Mouse (Mus musculus) embryo, embryonic 10.5 days (tissue): ENCODE measurements around the gene Ear10.
"Not testable (repeated sequence)": the region's sequence is repeated elsewhere in the genome, so short reads cannot be mapped to it uniquely, and the experiment has no call there.

Experiments
- DNase-seq: peaks from one replicate; pipeline ENCODE4 v3.0.0-alpha.2; 2015; ENCODE audit warnings: low spot score

Gene Ear10

DNA sequence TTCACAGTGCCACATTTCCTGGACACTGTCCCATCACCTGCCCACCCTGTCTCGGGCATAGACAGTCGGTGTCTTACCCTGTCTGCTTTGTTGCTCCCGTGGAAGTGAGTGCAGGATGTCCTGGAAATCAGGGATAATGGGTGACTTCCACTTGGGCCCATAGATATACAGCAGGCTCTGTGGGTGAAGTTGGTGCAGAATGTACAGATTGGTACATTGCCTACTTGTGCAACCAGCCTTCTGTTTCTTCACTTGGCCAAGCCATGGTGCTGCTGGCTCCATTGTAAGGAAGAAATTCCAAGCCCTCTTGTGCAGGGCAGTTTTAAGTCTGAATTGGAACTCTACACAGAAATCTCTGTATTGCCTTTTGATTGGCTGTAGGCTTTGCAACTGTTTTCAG lies at the start of gene Ear10:
Gene Ear10 (minus strand): TSS at position 101 of the 400 bp plus-strand sequence.
- not testable (repeated sequence) for DNase-seq

DNA sequence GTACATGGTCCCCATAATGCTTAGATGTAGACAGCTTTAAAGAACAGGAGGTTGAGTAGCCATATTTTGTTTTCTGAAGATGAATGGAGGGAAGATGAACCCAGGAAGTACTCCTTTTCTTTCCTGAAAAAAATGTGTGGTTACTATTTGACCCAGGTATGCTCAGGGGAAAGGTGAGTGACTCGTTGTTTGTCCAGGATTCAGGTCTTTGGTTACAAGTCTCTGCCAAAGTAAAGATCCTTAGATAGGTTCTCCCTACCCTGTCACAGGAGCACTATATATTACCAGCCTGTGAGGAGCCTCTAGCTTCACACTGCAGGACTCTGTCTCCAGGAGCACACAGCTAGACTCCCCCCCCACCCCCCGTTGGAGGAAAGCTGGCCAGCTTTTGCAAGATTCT lies 33.4 kb upstream of the Ear10 start, which contains the start of gene Ang5:
Gene Ang5 (plus strand): TSS at position 301 of the 400 bp plus-strand sequence.
- DNase-seq = not testable (repeated sequence)

DNA sequence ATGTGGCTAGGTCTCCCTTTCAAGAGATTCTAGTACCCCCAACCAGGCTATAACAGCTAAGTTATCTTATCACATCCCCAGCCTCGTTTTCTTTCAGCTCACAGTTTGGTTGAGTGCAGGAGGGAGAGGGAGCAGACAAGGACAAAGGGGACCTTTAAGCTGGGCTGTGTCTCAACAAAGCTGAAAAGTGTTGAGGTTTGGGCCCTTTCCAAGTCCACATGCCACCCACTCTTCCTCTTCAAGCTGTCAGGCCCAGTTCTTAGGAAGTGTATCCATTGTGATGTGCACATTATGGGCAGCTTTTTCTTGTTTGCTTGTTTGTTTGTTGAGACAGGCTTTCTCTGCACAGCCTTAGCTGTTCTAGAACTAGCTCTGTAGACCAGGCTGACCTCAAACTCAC lies 31.7 kb upstream of the Ear10 start:
- DNase-seq = not testable (repeated sequence)

DNA sequence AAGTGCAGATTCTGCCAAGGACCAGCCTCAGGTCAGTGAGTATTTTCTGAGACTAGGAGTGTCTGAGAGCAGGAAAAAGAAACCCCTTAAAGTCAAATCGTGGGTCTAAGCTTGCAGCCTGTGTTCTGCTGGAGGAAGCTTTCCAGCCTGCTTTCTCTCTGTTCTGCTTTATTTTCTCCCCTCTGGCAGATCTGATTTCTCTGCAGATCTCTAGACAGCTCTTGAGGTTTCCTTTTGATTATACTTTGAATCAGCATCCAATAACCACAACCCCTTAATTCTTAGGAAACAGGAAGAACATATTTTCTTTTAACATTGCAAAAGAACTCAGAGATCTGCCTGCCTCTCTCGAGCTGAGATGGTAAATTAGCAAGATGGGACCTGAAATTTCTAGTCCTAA lies 30.0 kb upstream of the Ear10 start:
- DNase-seq = not testable (repeated sequence)

- not testable (repeated sequence) for DNase-seq
These were observed 10.0 kb upstream of the Ear10 start for GRCm38 (mm10) chr14:43933399-43933798.

DNA sequence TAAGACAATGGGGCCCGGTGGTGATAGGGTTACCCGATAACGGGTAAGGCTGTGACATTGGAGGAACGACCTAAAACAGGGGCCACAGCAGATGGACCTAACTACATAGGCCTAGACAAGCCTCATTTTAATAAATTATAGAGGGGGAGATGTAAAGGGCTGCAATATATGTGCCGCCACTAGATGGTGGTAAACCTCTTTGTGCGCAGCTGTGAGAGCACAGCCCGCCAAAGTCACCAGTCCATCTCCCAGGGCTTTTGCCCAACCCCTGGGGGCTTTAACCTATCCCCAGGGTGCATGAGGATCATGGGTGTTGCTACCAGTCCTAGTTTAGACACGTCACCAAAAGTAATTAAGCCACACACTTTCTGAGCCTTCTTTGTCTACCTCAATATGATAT lies 9.6 kb upstream of the Ear10 start:
- peak; percentile 81 for DNase-seq

DNA sequence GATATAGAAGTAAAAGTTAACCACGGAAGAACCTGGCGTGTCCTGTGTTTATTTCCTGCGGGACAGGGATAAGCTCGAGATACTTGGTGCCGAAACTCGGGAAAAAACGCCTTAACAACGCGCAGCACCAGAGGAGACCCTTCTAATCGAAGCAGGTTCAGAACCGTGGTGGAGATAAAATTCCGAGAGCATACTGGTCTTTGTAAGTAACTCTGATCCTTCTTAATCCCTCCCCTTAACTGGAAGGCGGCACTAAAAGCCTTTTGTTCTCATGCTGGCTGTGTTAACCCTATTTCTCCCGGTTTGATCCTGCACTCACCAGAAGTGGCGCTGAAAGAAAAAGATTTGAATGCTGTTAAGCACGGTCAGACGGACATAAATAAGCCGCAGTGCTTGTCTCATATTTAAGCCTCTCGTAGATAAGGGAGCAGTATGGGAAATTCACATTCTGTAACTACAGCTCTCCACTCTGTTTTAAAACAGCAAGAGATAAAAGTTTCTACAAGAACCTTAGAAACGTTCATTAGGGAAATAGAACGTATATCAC lies 2.1 kb upstream of the Ear10 start:
- DNase-seq = peak; percentile 70

- peak; percentile 94 for DNase-seq
These were observed 1.5 kb upstream of the Ear10 start, which contains the start of gene Gm8113 for GRCm38 (mm10) chr14:43924688-43925403. Gene Gm8113, plus strand, starts transcription at chr14:43925390.

- DNase-seq = not testable (repeated sequence)
These were observed 5.1 kb downstream of the Ear10 start for GRCm38 (mm10) chr14:43918214-43918613.

DNA sequence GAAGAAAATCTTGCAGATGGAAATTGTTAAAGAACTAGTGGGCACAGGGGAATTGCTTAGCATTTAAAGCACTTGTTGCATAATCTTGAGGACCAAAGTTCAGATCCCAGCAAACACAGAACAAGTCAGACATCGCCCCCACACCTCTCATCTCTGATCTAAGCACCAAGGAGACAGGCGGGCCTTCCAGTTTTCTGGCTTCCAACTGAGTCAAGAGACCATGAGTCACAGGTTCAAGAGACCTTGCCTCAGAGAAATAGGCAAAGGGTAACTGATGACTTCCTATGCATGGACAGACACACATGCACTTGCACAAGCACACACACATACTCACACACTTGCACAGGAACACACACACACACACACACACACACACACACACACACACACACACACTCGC lies 24.8 kb downstream of the Ear10 start:
- not testable (repeated sequence) for DNase-seq

DNA sequence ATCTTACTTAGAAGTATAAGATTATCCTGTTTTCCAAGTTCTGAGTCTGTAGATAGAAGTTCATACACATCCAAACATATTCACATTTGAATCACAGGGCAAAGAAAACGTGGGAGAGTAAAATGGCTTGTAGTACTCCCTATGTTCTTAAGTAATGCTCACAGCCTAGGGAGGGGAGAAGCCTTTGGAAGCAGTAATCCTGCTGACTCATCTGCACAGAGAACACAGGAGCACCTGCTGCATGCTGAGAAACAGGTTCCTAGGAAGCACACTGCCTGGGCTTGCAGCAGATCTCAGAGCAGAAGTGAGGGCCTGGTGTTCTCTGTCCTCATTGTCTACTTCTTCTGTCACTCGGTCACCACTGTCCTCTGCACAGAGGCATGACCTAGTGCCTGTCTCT lies 28.0 kb downstream of the Ear10 start:
- DNase-seq = not testable (repeated sequence)

DNA sequence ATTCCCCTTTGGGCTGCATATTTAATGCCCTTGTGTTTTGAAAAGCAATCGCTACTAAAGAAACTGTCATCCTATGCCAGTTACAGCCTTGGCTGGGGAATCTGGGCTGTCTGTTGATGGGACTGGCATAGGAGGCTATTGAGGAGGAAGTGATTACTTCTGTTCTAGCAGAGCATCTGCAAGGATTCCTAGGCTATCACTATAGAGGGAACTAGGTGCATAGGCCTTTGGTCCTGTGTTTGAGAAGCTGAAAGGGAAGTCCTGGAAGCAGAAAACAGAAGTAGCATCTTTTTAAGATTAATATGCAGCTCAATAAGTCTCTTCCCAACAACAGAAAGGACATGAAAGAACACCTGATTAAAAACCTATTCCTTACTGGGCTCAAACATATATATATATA lies 32.1 kb downstream of the Ear10 start:
- not testable (repeated sequence) for DNase-seq

GRCm38 (mm10) chr14:43886235-43886634 lies 37.1 kb downstream of the Ear10 start:
- not testable (repeated sequence) for DNase-seq

DNA sequence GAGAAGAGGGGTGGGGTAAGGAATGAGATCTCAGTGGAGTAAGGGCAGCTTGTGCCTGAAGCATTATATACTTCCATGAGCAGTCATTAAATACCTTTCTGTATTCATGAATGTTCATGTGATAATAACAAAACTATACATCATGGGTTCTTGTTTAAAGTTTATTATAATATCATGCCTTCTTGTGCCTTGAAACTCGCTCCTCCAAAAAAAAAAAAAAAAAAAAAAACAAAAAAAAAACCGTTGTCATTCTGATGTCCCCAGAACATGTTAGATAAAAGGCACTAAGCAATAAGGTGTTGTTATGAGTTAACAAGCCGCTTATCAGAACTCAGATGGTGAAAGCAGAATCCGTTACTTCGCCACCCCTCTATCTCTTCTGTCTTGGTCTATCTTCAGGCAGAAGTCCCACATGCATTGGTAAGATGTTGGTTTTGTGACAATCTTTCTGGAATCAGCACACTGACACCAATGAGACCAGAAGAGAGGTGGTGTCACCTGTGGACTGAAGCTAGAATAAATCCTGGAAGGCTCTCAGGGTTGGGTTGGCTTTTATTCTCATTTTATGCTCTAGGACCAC lies 43.3 kb downstream of the Ear10 start:
- DNase-seq = not testable (repeated sequence)

GRCm38 (mm10) chr14:43877789-43878188 lies 45.6 kb downstream of the Ear10 start:
- not testable (repeated sequence) for DNase-seq

DNA sequence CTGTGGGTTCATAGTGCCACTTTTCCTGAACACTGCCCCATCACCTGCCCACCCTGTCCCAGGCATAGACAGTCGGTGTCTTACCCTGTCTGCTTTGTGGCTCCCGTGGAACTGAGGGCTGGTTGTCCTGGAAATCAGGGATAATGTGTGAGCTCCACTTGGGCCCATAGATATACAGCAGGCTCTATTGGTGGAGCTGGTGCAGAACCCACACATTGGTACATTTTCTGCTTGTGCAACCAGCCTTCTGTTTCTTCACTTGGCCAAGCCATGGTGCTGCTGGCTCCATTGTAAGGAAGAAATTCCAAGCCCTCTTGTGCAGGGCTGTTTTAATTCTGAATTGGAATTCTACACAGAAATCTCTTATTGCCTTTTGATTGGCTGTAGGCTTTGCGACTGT lies 47.9 kb downstream of the Ear10 start, which contains the start of gene Ear1:
Gene Ear1 (minus strand): TSS at position 101 of the 400 bp plus-strand sequence.
- not testable (repeated sequence) for DNase-seq

- not testable (repeated sequence) for DNase-seq
These were observed 48.5 kb downstream of the Ear10 start for GRCm38 (mm10) chr14:43874862-43875261.
